Mouse (Mus musculus) limb, embryonic 14.5 days (tissue): ENCODE results near the gene 4930512M02Rik. TPM values are rescaled to one million over a fixed set of nuclear protein-coding genes. Genes with fewer than 3 reads are reported as not detected.

ENCODE experiments used
- ATAC-seq: fragments of 200-750 bp; cut with Nextera tagmentation; 2 replicates; pipeline ENCODE4 v1.8.0; 2017; ENCODE audit warnings: low read depth, moderate number of reproducible peaks, moderate TSS enrichment; ENCODE audit not compliant: low FRiP score
- DNase-seq: peaks from one replicate; pipeline ENCODE4 v3.0.0-alpha.2; 2015; ENCODE audit warnings: low spot score
- H3K27ac ChIP-seq: fragments of 300-500 bp; sonication (generic); replicated peaks from 2 replicates; pipeline ENCODE4 v1.5.1; 2014; ENCODE audit warnings: low read depth, mild to moderate bottlenecking, low read length, moderate library complexity, mixed read lengths
- H3K27me3 ChIP-seq: fragments of 300-500 bp; sonication (generic); 2 replicates; pipeline ENCODE4 v1.6.1; 2014; ENCODE audit warnings: low read length, mixed read lengths; ENCODE audit not compliant: control insufficient read depth, insufficient read depth
- H3K36me3 ChIP-seq: fragments of 300-500 bp; sonication (generic); 2 replicates; pipeline ENCODE4 v1.6.1; 2014; ENCODE audit warnings: mild to moderate bottlenecking, low read length, moderate library complexity, mixed read lengths; ENCODE audit not compliant: control insufficient read depth, insufficient read depth
- H3K4me1 ChIP-seq: fragments of 300-500 bp; sonication (generic); 2 replicates; pipeline ENCODE4 v1.6.1; 2014; ENCODE audit warnings: antibody characterized with exemption, low read length, mixed read lengths; ENCODE audit not compliant: control insufficient read depth, insufficient read depth
- H3K4me2 ChIP-seq: fragments of 300-500 bp; sonication (generic); replicated peaks from 2 replicates; pipeline ENCODE4 v1.6.1; 2014; ENCODE audit warnings: low read depth, mild to moderate bottlenecking, low read length, moderate library complexity; ENCODE audit not compliant: severe bottlenecking
- H3K4me3 ChIP-seq: fragments of 300-500 bp; sonication (generic); replicated peaks from 2 replicates; pipeline ENCODE4 v1.5.1; 2014; ENCODE audit warnings: low read length
- H3K9ac ChIP-seq: fragments of 300-500 bp; sonication (generic); 2 replicates; pipeline ENCODE4 v1.6.1; 2014; ENCODE audit warnings: mild to moderate bottlenecking, low read depth, low read length, moderate library complexity; ENCODE audit not compliant: severe bottlenecking
- H3K9me3 ChIP-seq: fragments of 300-500 bp; sonication (generic); 2 replicates; pipeline ENCODE4 v1.6.1; 2016; ENCODE audit warnings: low read length; ENCODE audit not compliant: control insufficient read depth
- POLR2A ChIP-seq: fragments of 200-500 bp; IDR thresholded peaks from 2 replicates; pipeline ENCODE4 v1.8.0; 2012; ENCODE audit warnings: inconsistent platforms, mild to moderate bottlenecking, moderate library complexity, borderline replicate concordance; ENCODE audit not compliant: insufficient read depth, insufficient read length; ENCODE audit errors: extremely low read depth
- WGBS: fragments of 180-500 bp; shearing (Covaris S2); extraction: QIAGEN DNeasy Blood & Tissue Kit; methylation state at CpG from one replicate; pipeline ENCODE4 v1.1.7; 2014; 5-methylcytosine and 5-hydroxymethylcytosine counted together
- polyA plus RNA-seq, 2 experiments: library from polyadenylated mRNA; depleted of rRNA in 1 of 2; stranded (reverse) in 1 of 2; unstranded in 1 of 2; fragments of >200 nt; fragmentation: Nextera tagmentation in 1 of 2; extraction: Ambion mirVana in 1 of 2; gene quantifications; 2 replicates each; pipeline versions ENCODE4 v1.2.1 to v1.2.3; 2012 to 2014

Gene 4930512M02Rik
- polyA plus RNA-seq, 2 experiments = not detected

- H3K9me3 ChIP-seq = no peaks in the 10 kb centered on the region
- no peak overlapping the region for H3K27ac ChIP-seq
- ATAC-seq (no peak), DNase-seq (no peak)
- H3K36me3 ChIP-seq = no peaks in the 10 kb centered on the region
- H3K4me2 ChIP-seq = no peak overlapping the region
- H3K4me3 ChIP-seq = no peak overlapping the region
- WGBS = 81% methylated on average over 1 of the region's 1 CpGs
- no peaks in the 10 kb centered on the region for H3K4me1 ChIP-seq
- H3K9ac ChIP-seq = no peak overlapping the region
- H3K27me3 ChIP-seq = no peaks in the 10 kb centered on the region
- no peak for TF ChIP-seq POLR2A
Measured at GRCm38 (mm10) chr11:11586423-11586822, 41.2 kb downstream of the 4930512M02Rik start.

GRCm38 (mm10) chr11:11573691-11574090 lies 53.9 kb downstream of the 4930512M02Rik start:
- 66% methylated on average over 6 of the region's 6 CpGs for WGBS
- no peak overlapping the region for H3K4me2 ChIP-seq
- H3K9ac ChIP-seq = no peak overlapping the region
- no peak for ATAC-seq
- no peak for DNase-seq
- no peak for TF ChIP-seq POLR2A
- no peak overlapping the region for H3K27ac ChIP-seq
- H3K4me1 ChIP-seq = no peaks in the 10 kb centered on the region
- H3K9me3 ChIP-seq = no peaks in the 10 kb centered on the region
- no peaks in the 10 kb centered on the region for H3K36me3 ChIP-seq
- H3K4me3 ChIP-seq = no peak overlapping the region
- no peaks in the 10 kb centered on the region for H3K27me3 ChIP-seq

GRCm38 (mm10) chr11:11570747-11571146 lies 56.9 kb downstream of the 4930512M02Rik start:
- no peak for TF ChIP-seq POLR2A
- no peaks in the 10 kb centered on the region for H3K9me3 ChIP-seq
- no peak overlapping the region for H3K27ac ChIP-seq
- H3K4me3 ChIP-seq = no peak overlapping the region
- H3K4me2 ChIP-seq = no peak overlapping the region
- no peaks in the 10 kb centered on the region for H3K36me3 ChIP-seq
- H3K9ac ChIP-seq = no peak overlapping the region
- DNase-seq = no peak
- H3K4me1 ChIP-seq = no peaks in the 10 kb centered on the region
- H3K27me3 ChIP-seq = no peaks in the 10 kb centered on the region
- ATAC-seq = no peak

GRCm38 (mm10) chr11:11569466-11570132 lies 58.0 kb downstream of the 4930512M02Rik start:
- Histone ChIP-seq H3K27ac (no peak overlapping the region), H3K27me3 (no peaks in the 10 kb centered on the region), H3K9ac (no peak overlapping the region), H3K4me3 (no peak overlapping the region), H3K4me1 (no peaks in the 10 kb centered on the region), H3K4me2 (no peak overlapping the region), H3K9me3 (no peaks in the 10 kb centered on the region), H3K36me3 (no peaks in the 10 kb centered on the region)
- no peak for TF ChIP-seq POLR2A
- no peak for DNase-seq
- WGBS = 58% methylated on average over 4 of the region's 4 CpGs
- ATAC-seq = no peak

- 90% methylated on average over 2 of the region's 2 CpGs for WGBS
- no peak for DNase-seq
- no peak overlapping the region for H3K4me2 ChIP-seq
- H3K9me3 ChIP-seq = no peaks in the 10 kb centered on the region
- no peaks in the 10 kb centered on the region for H3K4me1 ChIP-seq
- no peak overlapping the region for H3K27ac ChIP-seq
- H3K36me3 ChIP-seq = no peaks in the 10 kb centered on the region
- no peaks in the 10 kb centered on the region for H3K27me3 ChIP-seq
- H3K4me3 ChIP-seq = no peak overlapping the region
- ATAC-seq = no peak
- H3K9ac ChIP-seq = no peak overlapping the region
- no peak for TF ChIP-seq POLR2A
Measured at GRCm38 (mm10) chr11:11568033-11568432, 59.6 kb downstream of the 4930512M02Rik start.
